Mouse (Mus musculus) midbrain, embryonic 10.5 days (tissue): ENCODE data around the gene Eps8l3. TPM values are rescaled to one million over a fixed set of nuclear protein-coding genes. Genes with fewer than 3 reads are reported as not detected.

Experiments
- DNase-seq: peaks from one replicate; pipeline ENCODE4 v3.0.0-alpha.2; 2017; ENCODE audit warnings: low spot score
- H3K27ac ChIP-seq: fragments of 300-500 bp; sonication (generic); replicated peaks from 2 replicates; pipeline ENCODE4 v1.5.1; 2016; ENCODE audit warnings: mild to moderate bottlenecking
- H3K27me3 ChIP-seq: fragments of 300-500 bp; sonication (generic); 2 replicates; pipeline ENCODE4 v1.6.1; 2016; ENCODE audit warnings: low read depth, mild to moderate bottlenecking; ENCODE audit not compliant: poor library complexity, severe bottlenecking
- H3K36me3 ChIP-seq: fragments of 300-500 bp; sonication (generic); 2 replicates; pipeline ENCODE4 v1.6.1; 2016; ENCODE audit warnings: mild to moderate bottlenecking, moderate library complexity
- H3K4me1 ChIP-seq: fragments of 300-500 bp; sonication (generic); 2 replicates; pipeline ENCODE4 v1.6.1; 2016
- H3K4me3 ChIP-seq: fragments of 300-500 bp; sonication (generic); 2 replicates; pipeline ENCODE4 v1.5.1; 2016; ENCODE audit warnings: mild to moderate bottlenecking, moderate library complexity
- H3K9me3 ChIP-seq: fragments of 300-500 bp; sonication (generic); replicated peaks from 2 replicates; pipeline ENCODE4 v1.6.1; 2016; ENCODE audit warnings: mild to moderate bottlenecking
- WGBS: fragments of 180-500 bp; shearing (Covaris S2); methylation state at CpG from one replicate; pipeline ENCODE4 v1.1.7; 2016; 5-methylcytosine and 5-hydroxymethylcytosine counted together
- polyA plus RNA-seq: library from polyadenylated mRNA; unstranded; fragments of >200 nt; fragmentation: Nextera tagmentation; extraction: Ambion mirVana; gene quantifications from 2 replicates; pipeline ENCODE4 v1.2.1, GENCODE M21; 2016

Eps8l3 gene
- polyA plus RNA-seq, 1 experiment from 2014 or later = not detected

GRCm38 (mm10) chr3:107843406-107843805 lies 33.6 kb upstream of the Eps8l3 start:
- no peaks in the 10 kb centered on the region for H3K36me3 ChIP-seq
- no peaks in the 10 kb centered on the region for H3K9me3 ChIP-seq
- H3K4me1 ChIP-seq = peaks cover 12% of the 10 kb centered on the region
- H3K27me3 ChIP-seq = no peaks in the 10 kb centered on the region
- H3K27ac ChIP-seq = no peak overlapping the region
- H3K4me3 ChIP-seq = no peak overlapping the region
- DNase-seq = no peak
- 92% methylated on average over 3 of the region's 3 CpGs for WGBS

DNA sequence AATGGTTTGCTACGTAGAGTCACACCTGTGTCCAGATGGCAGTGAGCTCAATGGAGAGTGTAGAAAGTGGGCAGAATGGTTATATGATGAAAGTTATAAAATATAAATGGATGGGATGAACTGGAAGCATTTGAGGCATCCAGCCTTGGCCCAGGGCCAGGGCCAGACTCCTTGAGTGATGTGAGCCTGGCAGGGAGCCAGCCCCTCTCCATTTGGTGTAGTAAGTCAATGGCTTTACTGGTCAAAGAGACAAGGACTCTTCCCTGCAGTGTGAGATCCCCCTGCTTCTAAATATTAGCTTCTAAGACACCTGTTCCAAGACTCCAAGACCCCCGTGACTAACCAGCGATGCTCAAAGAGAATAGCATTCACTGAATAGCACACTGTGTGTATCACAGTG lies 33.0 kb upstream of the Eps8l3 start:
- Histone ChIP-seq H3K4me1 (peaks cover 17% of the 10 kb centered on the region), H3K4me3 (no peak overlapping the region), H3K27me3 (no peaks in the 10 kb centered on the region), H3K36me3 (no peaks in the 10 kb centered on the region), H3K9me3 (no peaks in the 10 kb centered on the region), H3K27ac (no peak overlapping the region)
- no peak for DNase-seq
- 93% methylated on average over 3 of the region's 3 CpGs for WGBS

GRCm38 (mm10) chr3:107844499-107844898 lies 32.5 kb upstream of the Eps8l3 start:
- H3K27me3 ChIP-seq = no peaks in the 10 kb centered on the region
- no peaks in the 10 kb centered on the region for H3K36me3 ChIP-seq
- H3K4me1 ChIP-seq = peaks cover 22% of the 10 kb centered on the region
- no peak overlapping the region for H3K4me3 ChIP-seq
- peak overlapping the region; percentile 33; the same call in 1 of the 2 replicates for H3K27ac ChIP-seq
- 82% methylated on average over 2 of the region's 2 CpGs for WGBS
- DNase-seq = no peak
- H3K9me3 ChIP-seq = no peaks in the 10 kb centered on the region

DNA sequence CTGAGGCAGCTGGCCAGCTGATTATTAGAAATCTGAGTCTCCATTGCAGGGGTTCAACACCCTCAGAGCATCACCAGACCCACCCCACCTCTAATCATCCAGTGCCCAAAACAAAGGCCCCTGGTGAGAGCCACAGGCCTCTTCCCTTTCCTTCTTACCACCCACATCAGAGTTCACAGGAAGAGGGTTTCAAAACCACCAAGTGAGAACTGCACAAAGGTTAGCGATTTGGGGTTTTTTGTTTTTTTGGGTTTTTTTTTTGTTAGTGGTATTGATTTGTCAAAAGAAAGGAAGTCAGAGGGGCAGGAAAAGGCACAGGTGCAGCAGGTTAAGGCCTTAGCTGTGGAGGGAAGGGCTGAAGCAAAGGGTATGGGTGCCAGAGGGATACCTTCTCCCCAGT lies 30.9 kb upstream of the Eps8l3 start:
- H3K4me1 ChIP-seq = peaks cover 38% of the 10 kb centered on the region
- H3K27ac ChIP-seq = no peak overlapping the region
- H3K9me3 ChIP-seq = no peaks in the 10 kb centered on the region
- 83% methylated on average over 1 of the region's 1 CpGs for WGBS
- no peaks in the 10 kb centered on the region for H3K36me3 ChIP-seq
- no peak overlapping the region for H3K4me3 ChIP-seq
- DNase-seq = no peak
- H3K27me3 ChIP-seq = no peaks in the 10 kb centered on the region

GRCm38 (mm10) chr3:107846835-107847234 lies 30.2 kb upstream of the Eps8l3 start:
- H3K36me3 ChIP-seq = no peaks in the 10 kb centered on the region
- 80% methylated on average over 3 of the region's 3 CpGs for WGBS
- no peaks in the 10 kb centered on the region for H3K27me3 ChIP-seq
- H3K4me1 ChIP-seq = peaks cover 35% of the 10 kb centered on the region
- no peak overlapping the region for H3K27ac ChIP-seq
- no peak overlapping the region for H3K4me3 ChIP-seq
- H3K9me3 ChIP-seq = no peaks in the 10 kb centered on the region
- no peak for DNase-seq

GRCm38 (mm10) chr3:107848126-107848525 lies 28.9 kb upstream of the Eps8l3 start:
- Histone ChIP-seq H3K36me3 (no peaks in the 10 kb centered on the region), H3K27ac (0 out of 2 replicates have a peak overlapping the region, but pooled peaks have one; percentile 14), H3K27me3 (no peaks in the 10 kb centered on the region), H3K4me3 (no peak overlapping the region), H3K9me3 (no peaks in the 10 kb centered on the region), H3K4me1 (peaks cover 43% of the 10 kb centered on the region)
- DNase-seq = no peak
- 43% methylated on average over 4 of the region's 4 CpGs for WGBS

DNA sequence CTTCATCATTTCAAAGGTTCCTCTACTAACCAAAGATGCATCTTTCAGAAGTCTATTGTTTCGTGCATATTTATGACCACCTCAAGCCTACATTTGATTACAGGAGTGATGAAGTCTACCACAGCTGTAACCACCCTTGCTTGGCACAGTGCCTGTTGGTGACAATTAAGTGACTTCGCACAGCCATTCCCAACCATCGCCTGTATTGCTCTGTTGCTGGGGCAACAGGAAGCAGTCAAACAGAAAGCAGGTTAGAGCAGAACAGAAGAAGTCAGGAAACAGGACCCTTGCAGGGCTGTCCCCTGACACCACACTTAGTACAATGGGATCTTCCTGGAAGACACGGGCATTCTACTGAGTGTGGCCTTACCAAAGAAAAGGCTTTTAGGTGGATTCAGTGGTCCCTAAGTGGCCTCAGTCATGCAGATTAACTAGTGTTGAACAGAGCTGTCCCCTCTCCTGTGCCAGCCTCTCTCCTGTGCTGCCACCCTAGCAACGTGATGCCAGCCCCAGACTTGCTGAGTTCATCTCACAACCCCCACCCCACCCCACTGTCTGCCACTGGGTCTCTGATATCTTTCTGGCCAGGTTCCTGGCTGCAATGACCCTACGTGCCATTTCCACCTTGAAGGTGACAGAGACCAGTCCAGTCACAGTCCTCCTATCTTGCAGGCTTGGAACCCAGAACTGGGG lies 27.9 kb upstream of the Eps8l3 start:
- H3K27ac ChIP-seq = peak overlapping the region; percentile 84; the same call in 1 of the 2 replicates
- no peaks in the 10 kb centered on the region for H3K9me3 ChIP-seq
- no peaks in the 10 kb centered on the region for H3K36me3 ChIP-seq
- H3K4me1 ChIP-seq = peaks cover 43% of the 10 kb centered on the region
- no peak overlapping the region for H3K4me3 ChIP-seq
- no peak for DNase-seq
- WGBS = 66% methylated on average over 6 of the region's 6 CpGs
- no peaks in the 10 kb centered on the region for H3K27me3 ChIP-seq

GRCm38 (mm10) chr3:107849693-107850031 lies 27.4 kb upstream of the Eps8l3 start:
- Histone ChIP-seq H3K9me3 (no peaks in the 10 kb centered on the region), H3K27ac (peak overlapping the region; percentile 84), H3K4me3 (no peak overlapping the region), H3K36me3 (no peaks in the 10 kb centered on the region), H3K27me3 (no peaks in the 10 kb centered on the region), H3K4me1 (peaks cover 43% of the 10 kb centered on the region)
- DNase-seq = no peak
- 77% methylated on average over 2 of the region's 2 CpGs for WGBS

- WGBS = 22% methylated on average over 12 of the region's 12 CpGs
- peak; percentile 61 for DNase-seq
- H3K36me3 ChIP-seq = no peaks in the 10 kb centered on the region
- peak overlapping the region; percentile 84 for H3K27ac ChIP-seq
- no peaks in the 10 kb centered on the region for H3K27me3 ChIP-seq
- H3K4me1 ChIP-seq = peaks cover 41% of the 10 kb centered on the region
- peak overlapping the region; percentile 39 for H3K4me3 ChIP-seq
- no peaks in the 10 kb centered on the region for H3K9me3 ChIP-seq
These were observed 26.5 kb upstream of the Eps8l3 start for GRCm38 (mm10) chr3:107850418-107851031.

DNA sequence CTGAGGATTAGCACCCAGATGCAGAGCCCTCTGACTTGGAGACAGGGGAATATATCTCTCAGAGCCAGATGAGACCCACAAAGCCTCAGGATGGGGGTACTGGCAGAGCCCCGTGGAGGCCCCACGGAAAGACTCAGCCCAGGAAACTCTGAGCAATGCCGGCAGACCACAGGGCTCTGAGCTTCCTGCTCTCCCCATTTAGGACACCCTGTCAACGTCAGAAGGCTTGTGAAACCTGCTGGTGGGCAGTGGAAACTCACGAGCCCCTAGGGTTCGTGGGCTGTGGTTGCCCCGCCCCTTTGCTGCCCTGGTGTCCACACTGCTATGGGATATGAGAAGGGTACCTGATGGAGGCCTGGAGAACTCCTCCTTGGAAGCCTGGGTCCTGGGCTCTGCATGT lies 24.2 kb upstream of the Eps8l3 start:
- Histone ChIP-seq H3K36me3 (no peaks in the 10 kb centered on the region), H3K9me3 (no peaks in the 10 kb centered on the region), H3K27me3 (no peaks in the 10 kb centered on the region), H3K4me3 (no peak overlapping the region), H3K27ac (no peak overlapping the region), H3K4me1 (peaks cover 44% of the 10 kb centered on the region)
- DNase-seq = no peak
- WGBS = 71% methylated on average over 7 of the region's 7 CpGs

DNA sequence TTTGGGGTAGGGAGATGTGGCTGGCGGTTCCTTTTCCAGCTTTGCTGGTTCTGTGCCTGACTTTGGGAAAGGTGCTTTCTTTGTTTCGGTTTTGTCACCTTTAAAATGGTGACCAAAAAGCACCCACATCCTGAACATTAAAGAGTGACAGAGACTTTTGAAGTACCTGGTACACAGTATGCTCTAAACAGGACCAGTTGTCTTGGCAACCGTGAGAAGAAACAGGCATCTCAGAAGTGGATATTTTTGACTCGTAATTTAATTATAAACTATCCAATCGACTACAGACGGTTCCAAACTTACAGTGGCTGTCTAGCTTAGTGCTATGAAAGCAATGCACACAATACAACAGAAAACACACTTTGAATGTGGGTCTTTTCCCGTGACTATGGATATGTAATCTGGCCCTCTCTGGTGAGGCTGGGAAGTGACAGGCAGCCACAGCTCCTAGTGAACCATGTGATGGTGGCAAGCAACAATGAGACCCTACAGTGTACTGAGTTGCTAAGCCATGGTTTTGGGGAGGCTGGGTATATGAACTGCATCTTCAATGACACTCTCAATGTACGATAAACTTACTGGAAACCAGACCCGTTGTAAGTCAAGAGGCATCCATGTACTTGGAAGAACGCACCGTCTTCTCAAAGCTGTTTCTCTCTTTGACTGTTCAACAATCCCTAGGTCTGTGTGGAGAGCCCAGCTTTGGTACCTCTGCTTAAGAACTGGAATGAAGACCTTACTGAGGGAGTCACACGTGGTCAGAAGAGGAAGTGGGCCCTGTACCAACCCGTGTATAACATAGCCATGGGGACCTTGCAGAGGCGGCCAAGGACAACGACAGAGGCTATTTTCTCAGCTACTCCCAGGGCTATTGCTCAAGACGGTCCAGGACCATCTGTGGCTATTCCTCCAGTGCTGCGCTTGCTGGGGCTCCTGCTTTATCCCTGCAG lies 23.5 kb upstream of the Eps8l3 start:
- no peaks in the 10 kb centered on the region for H3K27me3 ChIP-seq
- H3K36me3 ChIP-seq = no peaks in the 10 kb centered on the region
- H3K4me3 ChIP-seq = no peak overlapping the region
- peaks cover 41% of the 10 kb centered on the region for H3K4me1 ChIP-seq
- no peaks in the 10 kb centered on the region for H3K9me3 ChIP-seq
- DNase-seq = no peak
- WGBS = 90% methylated on average over 17 of the region's 17 CpGs
- no peak overlapping the region for H3K27ac ChIP-seq

DNA sequence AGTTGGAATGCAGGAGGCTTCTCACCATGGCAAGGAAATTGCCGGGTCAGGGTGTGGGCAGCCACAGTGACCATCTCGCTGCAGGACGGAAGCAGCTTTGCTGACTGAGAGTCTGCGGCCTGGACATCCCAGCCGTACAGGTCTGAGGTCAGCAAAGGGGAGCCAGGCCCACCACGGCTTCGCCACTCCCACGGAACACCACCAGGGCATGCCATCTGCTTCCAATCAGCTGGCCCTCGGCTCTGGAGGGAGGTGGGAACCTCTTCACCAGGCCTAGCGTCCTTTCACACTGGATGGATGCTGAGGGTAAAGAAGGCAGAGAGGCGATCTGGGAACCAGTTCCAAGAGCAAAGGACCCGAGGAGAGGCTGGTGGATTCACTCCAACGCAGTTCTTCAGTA lies 21.7 kb upstream of the Eps8l3 start:
- Histone ChIP-seq H3K9me3 (no peaks in the 10 kb centered on the region), H3K4me1 (peaks cover 24% of the 10 kb centered on the region), H3K27me3 (no peaks in the 10 kb centered on the region), H3K4me3 (no peak overlapping the region), H3K36me3 (no peaks in the 10 kb centered on the region), H3K27ac (no peak overlapping the region)
- WGBS = 78% methylated on average over 13 of the region's 13 CpGs
- peak; percentile 28 for DNase-seq

DNA sequence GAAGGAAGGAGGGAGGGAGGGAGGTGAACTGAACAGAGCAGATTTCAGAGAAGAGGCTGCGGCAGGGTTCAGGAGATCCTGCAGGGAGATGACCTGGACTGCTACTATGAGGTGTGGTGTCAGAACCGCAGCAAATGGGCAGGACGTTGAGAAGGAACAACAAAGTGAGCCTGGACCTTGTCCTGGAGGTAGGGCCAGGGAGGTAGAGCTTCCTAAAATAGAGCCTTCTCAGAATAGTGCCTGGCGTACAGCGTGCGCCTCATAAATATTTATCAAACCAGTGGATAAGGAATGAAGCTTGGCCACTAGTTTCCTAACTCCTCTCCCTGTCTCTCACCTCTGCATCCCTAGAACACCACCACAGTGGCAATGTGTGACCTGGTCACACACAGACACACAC lies 19.4 kb upstream of the Eps8l3 start:
- WGBS = 65% methylated on average over 6 of the region's 6 CpGs
- Histone ChIP-seq H3K27me3 (no peaks in the 10 kb centered on the region), H3K27ac (no peak overlapping the region), H3K36me3 (no peaks in the 10 kb centered on the region), H3K4me1 (peaks cover 11% of the 10 kb centered on the region), H3K4me3 (no peak overlapping the region), H3K9me3 (no peaks in the 10 kb centered on the region)
- no peak for DNase-seq
